Mouse (Mus musculus) hindbrain, embryonic 15.5 days (tissue): Measurements from ENCODE around the gene Nsl1. TPM values are rescaled to one million over a fixed set of nuclear protein-coding genes. Genes with fewer than 3 reads are reported as not detected.

Experiments
- ATAC-seq: fragments of 200-750 bp; cut with Nextera tagmentation; 2 replicates; pipeline ENCODE4 v1.8.0; 2017; ENCODE audit warnings: low read depth, moderate number of reproducible peaks, moderate TSS enrichment; ENCODE audit not compliant: low FRiP score
- H3K27ac ChIP-seq: fragments of 300-500 bp; sonication (generic); replicated peaks from 2 replicates; pipeline ENCODE4 v1.5.1; 2015; ENCODE audit warnings: mild to moderate bottlenecking, inconsistent platforms
- H3K27me3 ChIP-seq: fragments of 300-500 bp; sonication (generic); 2 replicates; pipeline ENCODE4 v1.6.1; 2015; ENCODE audit warnings: control low read depth, inconsistent platforms
- H3K36me3 ChIP-seq: fragments of 300-500 bp; sonication (generic); 2 replicates; pipeline ENCODE4 v1.6.1; 2015; ENCODE audit warnings: control low read depth, inconsistent platforms
- H3K4me1 ChIP-seq: fragments of 300-500 bp; sonication (generic); replicated peaks from 2 replicates; pipeline ENCODE4 v1.6.1; 2015; ENCODE audit warnings: control low read depth, inconsistent platforms
- H3K4me2 ChIP-seq: fragments of 300-500 bp; sonication (generic); 2 replicates; pipeline ENCODE4 v1.6.1; 2015; ENCODE audit warnings: moderate library complexity, mild to moderate bottlenecking, inconsistent platforms
- H3K4me3 ChIP-seq: fragments of 300-500 bp; sonication (generic); 2 replicates; pipeline ENCODE4 v1.5.1; 2015; ENCODE audit warnings: mild to moderate bottlenecking, inconsistent platforms
- H3K9ac ChIP-seq: fragments of 300-500 bp; sonication (generic); 2 replicates; pipeline ENCODE4 v1.6.1; 2015; ENCODE audit warnings: inconsistent platforms
- H3K9me3 ChIP-seq: fragments of 300-500 bp; sonication (generic); 2 replicates; pipeline ENCODE4 v1.6.1; 2016; ENCODE audit warnings: control low read depth, inconsistent platforms
- WGBS: fragments of 180-500 bp; shearing (Covaris S2); methylation state at CpG from one replicate; pipeline ENCODE4 v1.1.7; 2015; 5-methylcytosine and 5-hydroxymethylcytosine counted together
- polyA plus RNA-seq: library from polyadenylated mRNA; unstranded; fragments of >200 nt; fragmentation: Nextera tagmentation; extraction: Ambion mirVana; gene quantifications from 2 replicates; pipeline ENCODE4 v1.2.1, GENCODE M21; 2015

The Nsl1 gene
- polyA plus RNA-seq, 1 experiment from 2014 or later = 4.9 TPM

- no peaks in the 10 kb centered on the region for H3K36me3 ChIP-seq
- 32% methylated on average over 5 of the region's 5 CpGs for WGBS
- no peaks in the 10 kb centered on the region for H3K9me3 ChIP-seq
- peaks cover 17% of the 10 kb centered on the region for H3K4me1 ChIP-seq
- H3K27ac ChIP-seq = no peak overlapping the region
- H3K9ac ChIP-seq = no peak overlapping the region
- 0 out of 2 replicates have a peak overlapping the region, but pooled peaks have one; percentile 66 for H3K4me3 ChIP-seq
- H3K4me2 ChIP-seq = peak overlapping the region; percentile 100
- no peak for ATAC-seq
- peaks cover 22% of the 10 kb centered on the region for H3K27me3 ChIP-seq
Measured at GRCm38 (mm10) chr1:191099114-191099513, 36.3 kb downstream of the Nsl1 start.

GRCm38 (mm10) chr1:191099772-191100291 lies 37.0 kb downstream of the Nsl1 start:
- ATAC-seq = no peak
- Histone ChIP-seq H3K4me3 (no peak overlapping the region), H3K9me3 (no peaks in the 10 kb centered on the region), H3K4me1 (peaks cover 17% of the 10 kb centered on the region), H3K9ac (no peak overlapping the region), H3K36me3 (no peaks in the 10 kb centered on the region), H3K4me2 (no peak overlapping the region), H3K27me3 (peaks cover 22% of the 10 kb centered on the region), H3K27ac (no peak overlapping the region)
- WGBS = 82% methylated on average over 5 of the region's 5 CpGs

DNA sequence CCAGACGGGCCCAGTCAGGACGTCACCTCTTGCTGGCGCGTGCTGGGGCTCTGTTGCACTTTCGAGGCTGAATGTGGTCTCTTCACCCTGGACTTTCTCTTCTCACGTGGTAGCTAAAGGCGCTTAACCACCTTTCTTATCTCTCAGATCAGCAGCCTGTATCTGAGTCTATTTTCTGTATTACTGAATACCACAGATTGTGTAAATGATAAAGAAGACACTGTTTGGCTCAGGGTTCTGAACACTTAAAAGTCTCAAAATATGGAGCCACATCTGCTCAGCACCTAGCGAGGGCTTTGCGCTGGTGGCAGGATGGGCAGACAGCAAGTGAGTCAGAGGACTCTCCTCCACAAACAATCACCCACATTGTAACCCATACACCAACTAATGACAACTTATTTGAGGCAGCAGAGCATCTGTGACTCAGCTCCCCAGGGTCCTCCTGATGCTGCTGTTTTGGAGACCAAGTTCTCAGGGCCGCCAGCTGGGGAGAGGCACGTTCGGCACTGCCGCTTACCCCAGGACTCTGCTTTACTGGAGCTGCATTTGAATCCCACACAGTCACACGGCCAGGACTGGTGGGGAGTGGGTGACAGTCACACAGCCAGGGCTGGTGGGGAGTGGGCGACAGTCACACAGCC lies 40.0 kb downstream of the Nsl1 start:
- no peak overlapping the region for H3K4me3 ChIP-seq
- H3K4me1 ChIP-seq = peaks cover 8% of the 10 kb centered on the region
- no peak overlapping the region for H3K27ac ChIP-seq
- ATAC-seq = no peak
- 84% methylated on average over 15 of the region's 15 CpGs for WGBS
- no peak overlapping the region for H3K9ac ChIP-seq
- H3K4me2 ChIP-seq = no peak overlapping the region
- H3K36me3 ChIP-seq = no peaks in the 10 kb centered on the region
- peaks cover 15% of the 10 kb centered on the region for H3K27me3 ChIP-seq
- no peaks in the 10 kb centered on the region for H3K9me3 ChIP-seq

DNA sequence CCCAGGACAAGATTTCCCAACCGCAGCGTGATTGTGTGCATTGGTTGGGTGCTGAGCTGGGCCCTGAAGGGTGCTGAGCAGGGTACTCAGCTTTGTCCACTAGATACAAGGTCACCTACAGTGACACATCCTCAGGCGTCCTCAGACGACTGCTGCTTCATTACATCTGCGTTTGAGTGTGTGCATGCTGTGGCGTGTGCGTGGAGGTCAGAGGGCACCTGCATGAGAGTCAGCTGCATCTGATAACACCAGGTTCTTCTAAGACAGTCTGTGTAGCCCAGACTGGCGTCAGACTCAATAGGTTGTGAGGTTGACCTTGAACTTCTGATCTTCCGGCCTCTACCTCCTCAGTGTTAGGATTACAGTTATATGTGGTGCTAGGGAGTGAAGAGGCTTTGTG lies 42.4 kb downstream of the Nsl1 start:
- Histone ChIP-seq H3K36me3 (no peaks in the 10 kb centered on the region), H3K9me3 (no peaks in the 10 kb centered on the region), H3K27me3 (no peaks in the 10 kb centered on the region), H3K9ac (no peak overlapping the region), H3K4me2 (no peak overlapping the region), H3K4me1 (no peaks in the 10 kb centered on the region), H3K4me3 (no peak overlapping the region), H3K27ac (no peak overlapping the region)
- no peak for ATAC-seq
- 84% methylated on average over 9 of the region's 9 CpGs for WGBS

GRCm38 (mm10) chr1:191107306-191107705 lies 44.5 kb downstream of the Nsl1 start:
- Histone ChIP-seq H3K9ac (no peak overlapping the region), H3K4me1 (no peaks in the 10 kb centered on the region), H3K27ac (no peak overlapping the region), H3K36me3 (no peaks in the 10 kb centered on the region), H3K4me2 (no peak overlapping the region), H3K4me3 (no peak overlapping the region), H3K9me3 (no peaks in the 10 kb centered on the region), H3K27me3 (no peaks in the 10 kb centered on the region)
- no peak for ATAC-seq
- WGBS = 74% methylated on average over 10 of the region's 10 CpGs

DNA sequence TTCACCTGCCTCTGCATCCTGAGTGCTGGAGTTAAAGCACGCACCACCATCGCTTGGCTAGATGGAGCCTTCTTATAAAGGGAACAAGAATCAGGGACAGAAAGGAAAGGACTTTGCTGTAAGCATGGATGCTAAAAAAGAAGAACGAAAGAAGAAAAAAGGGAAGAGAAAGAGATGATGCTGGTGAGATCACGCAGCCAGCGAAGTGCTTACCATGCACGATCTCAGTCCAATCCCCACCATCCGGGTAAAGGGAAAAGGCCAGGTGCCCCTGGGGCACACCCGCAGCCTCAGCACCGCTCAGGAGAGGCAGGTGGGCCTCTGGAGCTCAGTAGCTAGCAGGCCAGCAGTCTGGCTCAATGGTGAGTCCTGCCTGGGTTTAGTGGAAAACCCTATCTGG lies 47.1 kb downstream of the Nsl1 start:
- Histone ChIP-seq H3K4me1 (no peaks in the 10 kb centered on the region), H3K4me2 (no peak overlapping the region), H3K27me3 (no peaks in the 10 kb centered on the region), H3K4me3 (no peak overlapping the region), H3K9ac (no peak overlapping the region), H3K27ac (no peak overlapping the region), H3K9me3 (no peaks in the 10 kb centered on the region), H3K36me3 (no peaks in the 10 kb centered on the region)
- ATAC-seq = no peak
- 91% methylated on average over 9 of the region's 9 CpGs for WGBS

DNA sequence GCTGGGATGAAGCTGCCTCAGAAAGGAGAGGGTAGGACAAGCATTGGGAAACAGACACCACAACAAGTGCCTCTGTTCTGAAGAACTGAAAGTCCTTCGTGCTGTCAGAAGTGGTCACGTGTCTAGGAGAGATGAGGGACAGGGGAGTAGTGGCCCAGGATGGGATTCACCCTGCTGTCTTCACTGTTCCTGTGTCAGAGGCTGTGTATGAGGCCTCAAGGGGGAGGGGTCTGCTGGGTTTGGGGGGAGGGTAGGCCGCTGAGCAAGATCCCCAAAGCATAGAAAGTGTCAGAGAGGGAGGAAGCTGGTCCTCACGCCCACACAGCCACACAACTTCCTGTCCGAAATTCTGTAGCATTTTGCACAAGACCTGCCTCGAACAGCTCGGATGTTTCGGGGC lies 48.3 kb downstream of the Nsl1 start:
- Histone ChIP-seq H3K27ac (no peak overlapping the region), H3K4me1 (no peaks in the 10 kb centered on the region), H3K9me3 (no peaks in the 10 kb centered on the region), H3K9ac (no peak overlapping the region), H3K27me3 (no peaks in the 10 kb centered on the region), H3K4me2 (no peak overlapping the region), H3K36me3 (no peaks in the 10 kb centered on the region), H3K4me3 (no peak overlapping the region)
- no peak for ATAC-seq
- 66% methylated on average over 8 of the region's 8 CpGs for WGBS

DNA sequence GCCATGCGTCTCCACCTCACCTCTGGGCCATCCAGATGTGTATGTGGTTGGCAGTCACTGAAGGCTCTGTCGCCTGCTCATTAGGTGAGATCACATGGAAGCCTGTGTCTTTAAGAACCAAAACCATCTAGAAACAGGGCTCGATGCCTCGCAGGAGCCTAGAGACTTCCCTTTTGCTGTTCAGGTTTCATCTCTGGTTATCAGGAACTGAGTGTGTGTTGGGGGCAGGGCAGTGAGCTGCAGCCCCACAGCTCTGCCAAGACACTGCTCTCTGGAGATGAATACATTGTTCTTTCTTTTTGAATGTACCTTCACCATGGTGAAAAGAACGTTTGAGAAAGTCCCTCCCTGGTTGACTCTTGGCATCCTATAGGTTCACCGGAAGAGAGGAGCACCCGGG lies 52.1 kb downstream of the Nsl1 start:
- Histone ChIP-seq H3K9me3 (no peaks in the 10 kb centered on the region), H3K9ac (no peak overlapping the region), H3K27ac (no peak overlapping the region), H3K27me3 (no peaks in the 10 kb centered on the region), H3K36me3 (no peaks in the 10 kb centered on the region), H3K4me3 (no peak overlapping the region), H3K4me1 (no peaks in the 10 kb centered on the region), H3K4me2 (no peak overlapping the region)
- WGBS = 80% methylated on average over 7 of the region's 7 CpGs
- ATAC-seq = no peak

DNA sequence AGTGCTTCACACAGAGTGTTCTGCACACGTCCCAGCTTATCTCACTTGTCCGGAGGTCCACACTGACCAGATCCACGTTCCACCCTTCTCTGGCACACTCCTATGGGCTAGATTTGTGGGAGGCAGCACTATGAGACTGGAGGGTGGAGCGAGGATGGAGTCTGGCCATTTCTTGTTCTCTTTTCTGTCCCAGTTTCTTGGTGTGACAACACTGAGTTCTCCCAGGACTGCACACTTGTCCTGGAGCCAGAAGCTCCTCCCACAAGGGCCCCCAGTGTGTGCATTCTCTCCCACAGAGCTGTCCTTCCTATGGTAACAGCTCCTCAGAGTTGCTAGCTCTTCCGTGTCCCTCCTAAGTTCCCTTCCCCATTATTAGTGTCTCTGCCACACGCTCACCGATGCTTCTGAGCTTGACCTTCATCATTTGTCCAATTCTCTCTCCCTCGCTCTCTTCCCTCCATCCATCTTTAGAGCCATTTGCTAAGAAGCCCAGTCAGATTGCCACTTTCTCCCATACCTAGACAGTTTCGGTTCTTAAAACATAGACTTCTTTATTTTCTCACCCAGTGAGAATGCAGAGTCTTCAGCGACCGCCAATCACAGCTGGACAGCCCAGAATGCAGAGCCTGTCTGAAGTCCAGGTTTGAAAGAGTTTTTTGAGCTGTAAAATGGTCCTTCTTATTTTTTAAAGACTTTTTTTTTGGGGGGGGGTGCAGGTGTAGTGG lies 52.9 kb downstream of the Nsl1 start:
- H3K27me3 ChIP-seq = no peaks in the 10 kb centered on the region
- no peak overlapping the region for H3K4me2 ChIP-seq
- no peak overlapping the region for H3K9ac ChIP-seq
- no peaks in the 10 kb centered on the region for H3K9me3 ChIP-seq
- ATAC-seq = peak; percentile 65; the same call in 1 of the 2 replicates
- no peak overlapping the region for H3K27ac ChIP-seq
- H3K4me1 ChIP-seq = no peaks in the 10 kb centered on the region
- no peak overlapping the region for H3K4me3 ChIP-seq
- WGBS = 69% methylated on average over 11 of the region's 11 CpGs
- no peaks in the 10 kb centered on the region for H3K36me3 ChIP-seq

DNA sequence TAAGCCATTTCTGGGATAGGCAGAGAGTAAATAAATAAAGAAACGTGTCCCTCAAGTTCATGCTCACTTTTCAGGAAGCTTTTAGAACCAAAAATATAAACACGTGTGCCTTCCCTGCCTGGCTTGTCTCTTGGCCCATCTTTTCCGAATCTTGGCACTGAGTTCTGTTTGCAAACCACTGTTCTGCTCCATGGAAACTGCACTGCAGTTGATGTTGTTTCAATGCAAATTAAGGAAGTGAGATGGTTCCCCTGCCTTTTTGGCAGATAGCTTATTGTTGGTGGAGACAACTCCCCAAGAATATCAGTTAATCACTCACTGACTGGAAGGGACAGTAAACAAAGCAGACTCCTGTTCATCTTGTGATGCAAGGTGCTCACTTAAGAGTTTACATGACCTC lies 59.9 kb downstream of the Nsl1 start:
- Histone ChIP-seq H3K27me3 (peaks cover 4% of the 10 kb centered on the region; the same call in 1 of the 2 replicates), H3K9ac (no peak overlapping the region), H3K27ac (no peak overlapping the region), H3K36me3 (no peaks in the 10 kb centered on the region), H3K4me1 (0 out of 2 replicates have a peak, but pooled peaks cover 5% of the 10 kb centered on the region), H3K4me2 (no peak overlapping the region), H3K9me3 (no peaks in the 10 kb centered on the region), H3K4me3 (no peak overlapping the region)
- 46% methylated on average over 3 of the region's 3 CpGs for WGBS
- ATAC-seq = no peak

DNA sequence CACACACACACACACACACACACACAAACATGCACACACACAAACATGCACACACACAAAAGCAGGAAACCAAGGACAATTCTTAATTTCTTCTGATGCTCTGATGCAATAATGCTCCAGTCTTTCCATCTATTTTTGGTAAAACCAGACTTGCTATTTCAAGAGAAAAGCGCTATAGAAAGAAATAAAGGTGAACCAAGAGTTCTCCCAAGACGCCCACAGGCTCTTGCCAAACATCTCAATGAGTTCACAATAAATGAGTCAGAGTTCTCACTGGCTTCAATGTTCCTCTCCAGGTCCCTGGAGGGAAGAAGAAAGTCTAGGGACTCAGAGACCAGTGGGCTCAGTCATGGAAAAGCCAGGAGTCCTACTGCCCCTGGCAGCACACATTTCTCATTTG lies 60.9 kb downstream of the Nsl1 start:
- Histone ChIP-seq H3K9ac (no peak overlapping the region), H3K4me1 (0 out of 2 replicates have a peak, but pooled peaks cover 5% of the 10 kb centered on the region), H3K27me3 (peaks cover 4% of the 10 kb centered on the region; the same call in 1 of the 2 replicates), H3K4me2 (no peak overlapping the region), H3K9me3 (no peaks in the 10 kb centered on the region), H3K27ac (no peak overlapping the region), H3K36me3 (no peaks in the 10 kb centered on the region), H3K4me3 (no peak overlapping the region)
- 85% methylated on average over 2 of the region's 2 CpGs for WGBS
- ATAC-seq = no peak

DNA sequence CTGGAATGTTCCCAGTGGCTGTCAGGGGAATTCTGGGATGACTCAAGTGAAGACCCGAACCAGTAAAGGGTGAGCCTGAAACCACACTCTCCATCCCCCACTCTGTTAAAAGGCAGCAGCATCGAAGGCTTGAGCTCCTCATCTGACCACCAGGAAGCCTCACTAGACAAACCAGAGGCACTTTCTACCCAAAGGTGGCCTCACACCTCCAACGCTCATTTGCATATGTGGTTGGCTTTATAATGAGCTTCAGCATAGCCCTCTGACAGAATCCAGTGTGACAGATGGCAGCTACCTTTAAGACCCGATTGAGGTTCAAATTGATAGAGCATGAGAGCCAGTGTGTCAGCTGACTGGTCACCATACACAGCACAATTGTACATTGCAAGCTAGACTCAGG lies 61.5 kb downstream of the Nsl1 start:
- Histone ChIP-seq H3K4me3 (no peak overlapping the region), H3K4me2 (no peak overlapping the region), H3K9me3 (no peaks in the 10 kb centered on the region), H3K27ac (no peak overlapping the region), H3K27me3 (peaks cover 4% of the 10 kb centered on the region; the same call in 1 of the 2 replicates), H3K4me1 (0 out of 2 replicates have a peak, but pooled peaks cover 5% of the 10 kb centered on the region), H3K36me3 (no peaks in the 10 kb centered on the region), H3K9ac (no peak overlapping the region)
- ATAC-seq = no peak
- WGBS = 57% methylated on average over 4 of the region's 4 CpGs
